Mouse (Mus musculus): Measurements from ENCODE around the gene Cnot1.
A peak's percentile ranks its signal among the peaks of the same experiment; 100 is the strongest.

The Cnot1 gene

GRCm38 (mm10) chr8:95678024-95678611 is 129.1 kb downstream of the Cnot1 start:
- peak in 1 of 2 experiments; percentile 23 for DNase-seq

GRCm38 (mm10) chr8:95677591-95678023 is 129.7 kb downstream of the Cnot1 start:
- peak in 1 of 2 experiments; percentile 14 for DNase-seq

- DNase-seq: peak in 1 of 2 experiments; percentile 3
These were observed 130.6 kb downstream of the Cnot1 start, which contains the start of gene Ndrg4 for GRCm38 (mm10) chr8:95676631-95677030. TSS of gene Ndrg4 (plus strand) at chr8:95676980.

- no peak for DNase-seq
These were observed 134.5 kb downstream of the Cnot1 start for GRCm38 (mm10) chr8:95672811-95673210.

GRCm38 (mm10) chr8:95671861-95672260 is 135.4 kb downstream of the Cnot1 start:
- DNase-seq: no peak

- no peak for DNase-seq
These were observed 137.3 kb downstream of the Cnot1 start for GRCm38 (mm10) chr8:95669967-95670366.

All from kidney, postnatal 36 days (tissue).